Mouse (Mus musculus): ENCODE results near the gene Zkscan2.

Gene Zkscan2

GRCm38 (mm10) chr7:123500239-123501219 lies at the start of gene Zkscan2:
Gene Zkscan2 (minus strand): TSS chr7:123500449.
- peak; percentile 68 for DNase-seq

GRCm38 (mm10) chr7:123529190-123529589 lies 28.9 kb upstream of the Zkscan2 start:
- no peak for DNase-seq

DNA sequence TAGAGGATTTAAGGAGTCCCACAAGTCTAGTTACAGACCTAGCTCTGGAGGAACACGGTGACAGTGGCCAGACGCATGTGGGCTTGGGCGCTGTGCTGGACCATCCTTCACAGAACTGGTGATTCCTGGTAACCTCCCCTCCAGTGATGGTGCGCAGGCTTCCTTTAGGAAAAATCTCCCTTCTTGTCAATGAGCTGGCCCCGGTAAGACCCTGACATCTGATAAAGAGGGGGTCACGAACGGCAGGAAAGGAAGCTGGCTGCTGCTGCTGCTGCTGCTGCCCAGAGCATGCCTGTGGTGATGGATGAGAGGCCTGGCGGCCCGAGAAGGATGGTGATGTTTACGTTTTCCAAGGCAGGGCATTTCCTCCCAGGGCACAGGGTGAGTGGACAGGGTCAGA lies 25.5 kb upstream of the Zkscan2 start:
- DNase-seq: no peak

GRCm38 (mm10) chr7:123524218-123524861 lies 24.1 kb upstream of the Zkscan2 start:
- peak; percentile 58 for DNase-seq

- DNase-seq: no peak
Measured at GRCm38 (mm10) chr7:123507946-123508345, 7.7 kb upstream of the Zkscan2 start.

- DNase-seq: peak; percentile 61
Measured at GRCm38 (mm10) chr7:123503358-123503757, 3.1 kb upstream of the Zkscan2 start.

- no peak for DNase-seq
Measured at GRCm38 (mm10) chr7:123499481-123500238, 589 bp downstream of the Zkscan2 start.

- DNase-seq: no peak
Measured at GRCm38 (mm10) chr7:123487703-123488102, 12.5 kb downstream of the Zkscan2 start.

GRCm38 (mm10) chr7:123467961-123468360 lies 32.3 kb downstream of the Zkscan2 start:
- DNase-seq: no peak

DNA sequence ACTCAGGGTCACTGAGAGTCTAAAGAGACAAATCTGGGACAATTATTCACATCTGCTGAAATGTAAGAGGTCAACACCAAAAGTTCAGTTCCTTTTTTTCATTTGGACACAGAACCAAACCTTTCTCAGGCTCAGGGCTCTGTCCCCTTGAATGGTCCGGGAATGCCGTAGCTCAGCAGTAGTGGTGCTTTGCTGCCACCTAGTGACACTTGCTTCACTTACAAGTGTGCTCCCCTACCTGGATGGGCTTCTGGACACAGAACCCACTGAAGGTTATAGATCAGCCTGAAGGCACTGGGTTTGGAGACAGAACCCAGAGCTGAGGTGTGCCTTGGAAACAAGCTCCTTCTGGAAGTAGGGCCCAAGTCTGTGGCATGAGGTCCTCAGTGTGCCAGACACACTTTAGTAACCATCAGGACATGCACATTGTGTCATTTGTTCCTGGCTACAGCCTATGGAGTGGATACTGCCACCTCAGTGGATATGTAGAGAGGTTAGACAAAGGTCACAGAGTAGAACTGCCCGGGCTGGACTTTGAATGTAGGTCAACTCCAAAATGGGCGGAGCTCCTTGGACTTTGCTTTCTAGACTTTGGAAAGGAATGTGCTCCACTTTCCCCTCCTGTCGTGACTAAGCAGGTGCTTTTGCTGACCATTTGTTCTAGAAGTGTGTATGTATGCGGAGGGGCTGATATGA lies 34.4 kb downstream of the Zkscan2 start:
- peak; percentile 73 for DNase-seq

DNA sequence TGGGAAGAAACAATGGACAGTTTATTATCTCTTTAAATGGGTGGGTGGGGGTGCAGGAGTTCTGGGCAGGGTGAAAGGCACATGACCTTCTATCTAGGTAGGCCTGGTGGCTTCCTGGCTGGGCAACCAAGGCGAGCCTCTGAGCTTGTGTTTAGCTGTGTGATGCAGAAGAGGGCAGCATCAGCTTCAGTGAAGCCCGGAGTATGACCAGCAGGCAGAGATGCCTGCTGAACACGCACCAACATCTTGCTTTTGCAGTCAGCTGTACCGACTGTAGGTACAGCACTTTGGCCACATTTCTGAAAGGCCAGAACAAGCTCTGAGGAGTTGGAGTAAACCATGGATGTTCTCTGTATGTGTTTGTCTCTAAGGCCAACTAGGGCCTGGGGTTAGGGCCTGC lies 36.7 kb downstream of the Zkscan2 start:
- no peak for DNase-seq

- DNase-seq: no peak
Measured at GRCm38 (mm10) chr7:123462070-123462501, 38.2 kb downstream of the Zkscan2 start, which contains the start of gene Aqp8. Gene Aqp8 (plus strand): TSS chr7:123462291.

DNA sequence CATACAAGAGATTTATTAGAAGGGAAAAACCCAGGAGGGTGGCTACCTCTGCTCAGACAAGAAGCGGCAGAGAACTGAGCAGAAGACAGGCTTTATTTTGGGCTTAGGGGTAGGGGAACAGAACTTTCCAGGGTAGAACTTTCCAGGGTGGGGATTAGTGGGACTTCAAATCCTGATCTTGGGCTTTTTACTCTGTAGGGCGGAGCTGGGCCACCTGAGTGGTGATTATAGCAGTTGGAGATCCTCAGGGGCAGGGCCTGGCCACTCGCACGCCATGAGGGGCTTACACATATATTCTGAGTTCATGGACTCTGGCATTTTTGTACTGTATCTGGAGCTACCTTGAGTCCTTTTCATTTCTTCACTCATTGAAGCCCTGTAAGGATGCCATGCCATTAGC lies 38.9 kb downstream of the Zkscan2 start:
- no peak for DNase-seq

GRCm38 (mm10) chr7:123459247-123459646 lies 41.0 kb downstream of the Zkscan2 start:
- DNase-seq: no peak

GRCm38 (mm10) chr7:123458309-123458708 lies 41.9 kb downstream of the Zkscan2 start:
- DNase-seq: no peak

- DNase-seq: no peak
Measured at GRCm38 (mm10) chr7:123455088-123455487, 45.2 kb downstream of the Zkscan2 start.

DNA sequence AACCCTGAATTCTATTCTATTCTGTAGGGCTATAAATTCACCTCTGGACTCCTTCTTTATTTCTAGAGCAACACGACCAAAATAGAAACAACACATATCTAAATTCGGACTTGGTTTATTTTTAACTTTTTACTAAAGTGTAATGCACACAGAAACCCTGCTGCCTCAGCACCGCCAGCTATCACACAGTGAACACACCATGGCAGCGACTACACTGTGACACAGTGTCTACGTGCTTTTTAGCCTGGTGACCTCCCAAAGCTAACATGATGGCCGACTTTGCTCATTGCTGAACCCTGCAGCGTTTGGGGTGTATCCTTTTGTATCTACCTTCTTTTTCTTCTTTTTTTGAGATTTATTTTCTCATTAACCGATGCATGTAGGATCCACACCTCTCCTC lies 47.2 kb downstream of the Zkscan2 start:
- DNase-seq: no peak

- no peak for DNase-seq
Measured at GRCm38 (mm10) chr7:123452551-123452950, 47.7 kb downstream of the Zkscan2 start.

DNA sequence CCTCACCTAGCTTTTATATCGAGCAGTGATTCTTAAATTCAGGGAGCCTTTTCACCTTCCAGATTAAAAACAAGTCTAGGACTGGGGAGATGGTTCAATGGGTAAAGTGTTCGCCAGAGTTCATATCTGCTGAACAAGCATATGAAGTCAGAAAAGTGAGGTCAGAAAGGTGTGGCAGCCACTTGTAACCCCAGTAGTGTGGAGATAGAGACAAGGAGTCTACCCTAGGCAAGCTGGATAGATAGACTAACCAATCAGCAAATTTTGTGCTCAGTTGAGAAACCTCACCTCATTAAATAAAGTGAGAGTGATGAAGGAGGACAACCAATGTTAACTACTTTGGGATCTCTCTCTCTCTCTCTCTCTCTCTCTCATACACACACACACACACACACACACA lies 49.7 kb downstream of the Zkscan2 start:
- DNase-seq: no peak

- DNase-seq: no peak
Measured at GRCm38 (mm10) chr7:123449676-123450075, 50.6 kb downstream of the Zkscan2 start.

- DNase-seq: no peak
Measured at GRCm38 (mm10) chr7:123448794-123449193, 51.5 kb downstream of the Zkscan2 start.

DNA sequence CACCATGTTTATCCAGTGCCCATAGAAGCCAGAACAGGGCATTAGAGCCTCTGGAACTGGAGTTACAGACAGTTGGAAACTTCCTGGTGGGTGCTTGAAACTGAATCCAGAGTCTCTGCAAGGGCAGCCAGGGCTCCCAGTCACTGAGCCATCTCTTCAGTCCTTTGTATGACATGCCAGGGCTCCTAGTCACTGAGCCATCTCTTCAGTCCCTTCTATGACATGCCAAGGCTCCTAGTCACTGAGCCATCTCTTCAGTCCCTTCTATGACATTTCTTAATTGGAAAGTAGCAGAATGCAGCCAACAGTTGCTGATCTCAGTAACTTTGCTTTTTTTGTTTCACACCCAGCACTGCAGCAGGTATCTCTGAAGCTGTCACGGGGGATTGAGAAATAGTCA lies 58.2 kb downstream of the Zkscan2 start:
- no peak for DNase-seq

GRCm38 (mm10) chr7:123431206-123431605 lies 69.0 kb downstream of the Zkscan2 start:
- DNase-seq: no peak

Measured in thymus, postnatal 4 days (tissue).